Mouse (Mus musculus): ENCODE measurements around the gene Mtmr10. TPM values are rescaled to one million over a fixed set of nuclear protein-coding genes. Genes with fewer than 3 reads are reported as not detected.
A peak's percentile ranks its signal among the peaks of the same experiment; 100 is the strongest.

Mtmr10 gene
- polyA plus RNA-seq, 1 experiment from 2014 or later: 11.2 TPM

GRCm38 (mm10) chr7:64354206-64354605, 66.8 kb downstream of the Mtmr10 start:
- H3K27me3 ChIP-seq: no peaks in the 10 kb centered on the region
- H3K36me3 ChIP-seq: peaks cover 42% of the 10 kb centered on the region
- no peak overlapping the region for H3K4me3 ChIP-seq
- H3K4me1 ChIP-seq (replicated peaks): peaks cover 20% of the 10 kb centered on the region
- no peak overlapping the region for H3K9ac ChIP-seq
- no peak overlapping the region for H3K4me2 ChIP-seq
- 0 out of 2 replicates have a peak overlapping the region, but pooled peaks have one; percentile 28 for H3K27ac ChIP-seq (replicated peaks)
- no peak for ATAC-seq (ENCODE audit: low read depth)
- 35% methylated on average over 14 of the region's 14 CpGs for WGBS
- H3K9me3 ChIP-seq: no peaks in the 10 kb centered on the region

- no peak for ATAC-seq (ENCODE audit: low read depth)
- Histone ChIP-seq H3K9me3 (no peaks in the 10 kb centered on the region), H3K9ac (no peak overlapping the region), H3K27me3 (no peaks in the 10 kb centered on the region), H3K4me3 (no peak overlapping the region), H3K4me1 (replicated peaks) (peaks cover 15% of the 10 kb centered on the region), H3K27ac (replicated peaks) (no peak overlapping the region), H3K36me3 (peaks cover 57% of the 10 kb centered on the region), H3K4me2 (no peak overlapping the region)
- 94% methylated on average over 5 of the region's 5 CpGs for WGBS
Measured at GRCm38 (mm10) chr7:64356661-64357060, 69.2 kb downstream of the Mtmr10 start.

- no peaks in the 10 kb centered on the region for H3K27me3 ChIP-seq
- no peak overlapping the region for H3K9ac ChIP-seq
- no peak overlapping the region for H3K4me2 ChIP-seq
- no peak overlapping the region for H3K27ac ChIP-seq (replicated peaks)
- no peaks in the 10 kb centered on the region for H3K9me3 ChIP-seq
- peaks cover 15% of the 10 kb centered on the region for H3K4me1 ChIP-seq (replicated peaks)
- H3K4me3 ChIP-seq: no peak overlapping the region
- peaks cover 64% of the 10 kb centered on the region for H3K36me3 ChIP-seq
- WGBS: 86% methylated on average over 9 of the region's 9 CpGs
- ATAC-seq (ENCODE audit: low read depth): no peak
Measured at GRCm38 (mm10) chr7:64357405-64357804, 70.0 kb downstream of the Mtmr10 start.

- Histone ChIP-seq H3K4me1 (replicated peaks) (peaks cover 15% of the 10 kb centered on the region), H3K9ac (no peak overlapping the region), H3K36me3 (peaks cover 71% of the 10 kb centered on the region), H3K27ac (replicated peaks) (no peak overlapping the region), H3K4me3 (no peak overlapping the region), H3K9me3 (no peaks in the 10 kb centered on the region), H3K4me2 (no peak overlapping the region), H3K27me3 (no peaks in the 10 kb centered on the region)
- ATAC-seq (ENCODE audit: low read depth): no peak
- 80% methylated on average over 6 of the region's 6 CpGs for WGBS
Measured at GRCm38 (mm10) chr7:64358666-64359065, 71.2 kb downstream of the Mtmr10 start.

GRCm38 (mm10) chr7:64359943-64360585, 72.6 kb downstream of the Mtmr10 start:
- H3K9ac ChIP-seq: no peak overlapping the region
- ATAC-seq (ENCODE audit: low read depth): no peak; the same call in 1 of the 2 replicates
- peak overlapping the region; percentile 9 for H3K27ac ChIP-seq (replicated peaks)
- H3K4me1 ChIP-seq (replicated peaks): 0 out of 2 replicates have a peak, but pooled peaks cover 3% of the 10 kb centered on the region
- no peak overlapping the region for H3K4me3 ChIP-seq
- no peak overlapping the region for H3K4me2 ChIP-seq
- H3K9me3 ChIP-seq: no peaks in the 10 kb centered on the region
- peaks cover 82% of the 10 kb centered on the region for H3K36me3 ChIP-seq
- WGBS: 86% methylated on average over 20 of the region's 20 CpGs
- H3K27me3 ChIP-seq: no peaks in the 10 kb centered on the region

GRCm38 (mm10) chr7:64360586-64360945, 73.1 kb downstream of the Mtmr10 start:
- no peak overlapping the region for H3K9ac ChIP-seq
- H3K36me3 ChIP-seq: peaks cover 87% of the 10 kb centered on the region
- H3K4me2 ChIP-seq: no peak overlapping the region
- H3K4me1 ChIP-seq (replicated peaks): 0 out of 2 replicates have a peak, but pooled peaks cover 3% of the 10 kb centered on the region
- H3K27ac ChIP-seq (replicated peaks): peak overlapping the region; percentile 9
- peak; percentile 59; the same call in 1 of the 2 replicates for ATAC-seq (ENCODE audit: low read depth)
- no peaks in the 10 kb centered on the region for H3K9me3 ChIP-seq
- H3K4me3 ChIP-seq: no peak overlapping the region
- no peaks in the 10 kb centered on the region for H3K27me3 ChIP-seq
- 44% methylated on average over 3 of the region's 3 CpGs for WGBS

- Histone ChIP-seq H3K4me1 (replicated peaks) (no peaks in the 10 kb centered on the region), H3K9me3 (no peaks in the 10 kb centered on the region), H3K9ac (no peak overlapping the region), H3K4me3 (no peak overlapping the region), H3K4me2 (no peak overlapping the region), H3K27me3 (no peaks in the 10 kb centered on the region), H3K27ac (replicated peaks) (no peak overlapping the region), H3K36me3 (peaks cover 76% of the 10 kb centered on the region)
- 95% methylated on average over 5 of the region's 5 CpGs for WGBS
- ATAC-seq (ENCODE audit: low read depth): no peak
Measured at GRCm38 (mm10) chr7:64365863-64366262, 78.4 kb downstream of the Mtmr10 start.

GRCm38 (mm10) chr7:64369841-64370240, 82.4 kb downstream of the Mtmr10 start:
- Histone ChIP-seq H3K4me2 (no peak overlapping the region), H3K36me3 (peaks cover 39% of the 10 kb centered on the region), H3K4me3 (no peak overlapping the region), H3K9me3 (no peaks in the 10 kb centered on the region), H3K9ac (no peak overlapping the region), H3K27ac (replicated peaks) (no peak overlapping the region), H3K27me3 (no peaks in the 10 kb centered on the region), H3K4me1 (replicated peaks) (peaks cover 12% of the 10 kb centered on the region; the same call in 1 of the 2 replicates)
- WGBS: 90% methylated on average over 6 of the region's 6 CpGs
- no peak for ATAC-seq (ENCODE audit: low read depth)

- H3K4me1 ChIP-seq (replicated peaks): peaks cover 12% of the 10 kb centered on the region; the same call in 1 of the 2 replicates
- 87% methylated on average over 23 of the region's 23 CpGs for WGBS
- no peaks in the 10 kb centered on the region for H3K27me3 ChIP-seq
- H3K27ac ChIP-seq (replicated peaks): no peak overlapping the region
- H3K4me2 ChIP-seq: no peak overlapping the region
- H3K9me3 ChIP-seq: no peaks in the 10 kb centered on the region
- H3K9ac ChIP-seq: peak overlapping the region; percentile 79; the same call in 1 of the 2 replicates
- no peak overlapping the region for H3K4me3 ChIP-seq
- H3K36me3 ChIP-seq: peaks cover 36% of the 10 kb centered on the region
- ATAC-seq (ENCODE audit: low read depth): no peak
Measured at GRCm38 (mm10) chr7:64371940-64372878, 84.8 kb downstream of the Mtmr10 start.

- ATAC-seq (ENCODE audit: low read depth): peak; percentile 59
- H3K9ac ChIP-seq: peak overlapping the region; percentile 79
- H3K36me3 ChIP-seq: peaks cover 39% of the 10 kb centered on the region
- peak overlapping the region; percentile 94 for H3K27ac ChIP-seq (replicated peaks)
- H3K9me3 ChIP-seq: no peaks in the 10 kb centered on the region
- peak overlapping the region; percentile 65 for H3K4me2 ChIP-seq
- 16% methylated on average over 18 of the region's 18 CpGs for WGBS
- peak overlapping the region; percentile 72 for H3K4me3 ChIP-seq
- H3K27me3 ChIP-seq: no peaks in the 10 kb centered on the region
- peaks cover 12% of the 10 kb centered on the region; the same call in 1 of the 2 replicates for H3K4me1 ChIP-seq (replicated peaks)
Measured at GRCm38 (mm10) chr7:64373147-64373829, 85.8 kb downstream of the Mtmr10 start.

- Histone ChIP-seq H3K9ac (peak within 1 kb of the TSS; percentile 79), H3K36me3 (peaks cover 42% of the 10 kb centered on the region)
- ATAC-seq (ENCODE audit: low read depth): peak; percentile 97
Measured at GRCm38 (mm10) chr7:64373830-64374562, 86.5 kb downstream of the Mtmr10 start, which contains the start of gene Fan1. Fan1 (minus strand) TSS chr7:64374095.

More at GRCm38 (mm10) chr7:64373830-64374562, 86.5 kb downstream of the Mtmr10 start, which contains the start of gene Fan1:
- peak within 1 kb of the TSS; percentile 72 for H3K4me3 ChIP-seq
- WGBS: 4% methylated on average over 27 of the region's 27 CpGs
- peak within 1 kb of the TSS; percentile 94 for H3K27ac ChIP-seq (replicated peaks)
- peak within 1 kb of the TSS; percentile 65 for H3K4me2 ChIP-seq
- H3K9me3 ChIP-seq: no peaks in the 10 kb centered on the region
- H3K4me1 ChIP-seq (replicated peaks): peaks cover 12% of the 10 kb centered on the region; the same call in 1 of the 2 replicates
- H3K27me3 ChIP-seq: no peaks in the 10 kb centered on the region
